Mouse (Mus musculus) forebrain, embryonic 15.5 days (tissue): ENCODE data around the gene Nox4. TPM values are rescaled to one million over a fixed set of nuclear protein-coding genes. Genes with fewer than 3 reads are reported as not detected.

ENCODE experiments used
- ATAC-seq: fragments of 200-750 bp; cut with Nextera tagmentation; replicated peaks from 2 replicates; pipeline ENCODE4 v1.8.0; 2017; ENCODE audit warnings: mild to moderate bottlenecking, moderate TSS enrichment, moderate library complexity
- H3K27ac ChIP-seq: fragments of 300-500 bp; sonication (generic); replicated peaks from 2 replicates; pipeline ENCODE4 v1.5.1; 2015; ENCODE audit warnings: mild to moderate bottlenecking, inconsistent platforms
- H3K27me3 ChIP-seq: fragments of 300-500 bp; sonication (generic); 2 replicates; pipeline ENCODE4 v1.6.1; 2015; ENCODE audit warnings: inconsistent platforms
- H3K36me3 ChIP-seq: fragments of 300-500 bp; sonication (generic); 2 replicates; pipeline ENCODE4 v1.6.1; 2015; ENCODE audit warnings: mild to moderate bottlenecking, inconsistent platforms
- H3K4me1 ChIP-seq: fragments of 300-500 bp; sonication (generic); 2 replicates; pipeline ENCODE4 v1.6.1; 2015; ENCODE audit warnings: inconsistent platforms
- H3K4me2 ChIP-seq: fragments of 300-500 bp; sonication (generic); replicated peaks from 2 replicates; pipeline ENCODE4 v1.6.1; 2015; ENCODE audit warnings: mild to moderate bottlenecking, inconsistent platforms
- H3K4me3 ChIP-seq: fragments of 300-500 bp; sonication (generic); 2 replicates; pipeline ENCODE4 v1.5.1; 2015; ENCODE audit warnings: mild to moderate bottlenecking, inconsistent platforms
- H3K9ac ChIP-seq: fragments of 300-500 bp; sonication (generic); replicated peaks from 2 replicates; pipeline ENCODE4 v1.6.1; 2015; ENCODE audit warnings: mild to moderate bottlenecking, inconsistent platforms
- H3K9me3 ChIP-seq: fragments of 300-500 bp; sonication (generic); 2 replicates; pipeline ENCODE4 v1.6.1; 2016; ENCODE audit warnings: inconsistent platforms
- WGBS: fragments of 180-500 bp; shearing (Covaris S2); methylation state at CpG from one replicate; pipeline ENCODE4 v1.1.7; 2015; ENCODE audit warnings: mixed read lengths; 5-methylcytosine and 5-hydroxymethylcytosine counted together
- polyA plus RNA-seq: library from polyadenylated mRNA; unstranded; fragments of >200 nt; fragmentation: Nextera tagmentation; extraction: Ambion mirVana; gene quantifications from 2 replicates; pipeline ENCODE4 v1.2.1, GENCODE M21; 2015

The Nox4 gene
- 1.3 and 1.8 TPM in 2 replicates for polyA plus RNA-seq

- Histone ChIP-seq H3K4me3 (peak within 1 kb of the TSS; percentile 77), H3K4me1 (peaks cover 7% of the 10 kb centered on the region; the same call in 1 of the 2 replicates), H3K36me3 (no peaks in the 10 kb centered on the region), H3K27ac (peak within 1 kb of the TSS; percentile 48), H3K4me2 (peak within 1 kb of the TSS; percentile 90), H3K9me3 (no peaks in the 10 kb centered on the region), H3K27me3 (no peaks in the 10 kb centered on the region), H3K9ac (peak within 1 kb of the TSS; percentile 76)
- ATAC-seq = peak; percentile 46
- WGBS = 8% methylated on average over 18 of the region's 18 CpGs
Measured at GRCm38 (mm10) chr7:87245856-87246579, at the start of gene Nox4. Gene Nox4 (plus strand): TSS chr7:87246096.

GRCm38 (mm10) chr7:87204751-87205150 is 41.1 kb upstream of the Nox4 start:
- no peak overlapping the region for H3K27ac ChIP-seq
- no peaks in the 10 kb centered on the region for H3K4me1 ChIP-seq
- H3K36me3 ChIP-seq = no peaks in the 10 kb centered on the region
- H3K4me2 ChIP-seq = no peak overlapping the region
- H3K4me3 ChIP-seq = no peak overlapping the region
- H3K9ac ChIP-seq = no peak overlapping the region
- ATAC-seq = no peak
- no peaks in the 10 kb centered on the region for H3K27me3 ChIP-seq
- H3K9me3 ChIP-seq = no peaks in the 10 kb centered on the region

DNA sequence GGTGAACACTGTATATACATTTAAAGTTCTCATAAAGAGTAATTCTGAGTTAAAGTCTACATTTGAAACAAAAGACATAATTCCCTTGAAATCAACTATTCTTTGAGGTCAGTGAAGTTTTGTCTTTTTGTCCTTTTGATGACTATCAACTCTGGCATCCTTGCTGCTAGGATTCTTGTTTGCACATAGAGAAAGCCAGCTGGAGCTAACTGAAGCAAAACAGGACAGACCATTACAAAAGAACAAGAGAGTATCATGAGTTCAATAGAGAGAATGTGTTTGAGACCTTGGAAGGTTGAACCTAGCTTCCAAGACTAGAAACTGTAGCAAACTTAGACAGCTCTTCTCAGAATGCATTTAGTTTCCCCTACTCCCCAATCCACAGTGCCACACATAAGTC is 24.2 kb upstream of the Nox4 start:
- no peak overlapping the region for H3K9ac ChIP-seq
- no peaks in the 10 kb centered on the region for H3K4me1 ChIP-seq
- H3K36me3 ChIP-seq = no peaks in the 10 kb centered on the region
- H3K4me3 ChIP-seq = no peak overlapping the region
- H3K4me2 ChIP-seq = no peak overlapping the region
- no peak for ATAC-seq
- no peaks in the 10 kb centered on the region for H3K27me3 ChIP-seq
- no peak overlapping the region for H3K27ac ChIP-seq
- no peaks in the 10 kb centered on the region for H3K9me3 ChIP-seq

GRCm38 (mm10) chr7:87222751-87223150 is 23.1 kb upstream of the Nox4 start:
- H3K27me3 ChIP-seq = no peaks in the 10 kb centered on the region
- no peak overlapping the region for H3K27ac ChIP-seq
- no peak overlapping the region for H3K4me2 ChIP-seq
- WGBS = 78% methylated on average over 2 of the region's 2 CpGs
- no peaks in the 10 kb centered on the region for H3K36me3 ChIP-seq
- no peak overlapping the region for H3K9ac ChIP-seq
- no peak overlapping the region for H3K4me3 ChIP-seq
- no peak for ATAC-seq
- H3K9me3 ChIP-seq = no peaks in the 10 kb centered on the region
- H3K4me1 ChIP-seq = no peaks in the 10 kb centered on the region

DNA sequence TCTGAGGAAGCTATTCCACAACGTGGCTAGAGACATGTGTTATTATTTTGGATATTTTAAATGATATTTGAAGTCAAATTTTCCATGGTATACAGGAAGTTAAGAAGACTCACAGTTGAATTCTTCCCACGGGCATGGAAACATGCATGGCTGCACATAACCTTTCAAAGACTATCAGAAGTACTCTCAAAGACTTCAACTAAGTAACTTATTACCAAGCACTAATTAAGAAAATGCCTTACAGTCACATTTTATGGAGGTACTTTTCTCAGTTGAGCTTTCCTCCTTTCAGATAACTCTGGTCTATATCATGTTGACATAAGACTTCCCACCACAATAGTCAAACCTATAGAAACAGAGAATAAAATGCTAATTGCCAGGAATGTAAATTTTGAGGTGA is 20.3 kb upstream of the Nox4 start:
- no peak overlapping the region for H3K9ac ChIP-seq
- H3K4me3 ChIP-seq = no peak overlapping the region
- no peaks in the 10 kb centered on the region for H3K4me1 ChIP-seq
- no peak overlapping the region for H3K27ac ChIP-seq
- H3K4me2 ChIP-seq = no peak overlapping the region
- 54% methylated on average over 2 of the region's 2 CpGs for WGBS
- ATAC-seq = no peak
- H3K9me3 ChIP-seq = no peaks in the 10 kb centered on the region
- H3K27me3 ChIP-seq = no peaks in the 10 kb centered on the region
- no peaks in the 10 kb centered on the region for H3K36me3 ChIP-seq

GRCm38 (mm10) chr7:87227051-87227948 is 18.6 kb upstream of the Nox4 start:
- no peak for ATAC-seq
- no peak overlapping the region for H3K27ac ChIP-seq
- H3K9me3 ChIP-seq = no peaks in the 10 kb centered on the region
- no peak overlapping the region for H3K4me3 ChIP-seq
- H3K36me3 ChIP-seq = no peaks in the 10 kb centered on the region
- H3K27me3 ChIP-seq = no peaks in the 10 kb centered on the region
- 86% methylated on average over 4 of the region's 4 CpGs for WGBS
- no peak overlapping the region for H3K4me2 ChIP-seq
- H3K9ac ChIP-seq = no peak overlapping the region
- H3K4me1 ChIP-seq = no peaks in the 10 kb centered on the region

- WGBS = 92% methylated on average over 1 of the region's 1 CpGs
- no peak for ATAC-seq
- H3K27ac ChIP-seq = no peak overlapping the region
- H3K9me3 ChIP-seq = no peaks in the 10 kb centered on the region
- no peaks in the 10 kb centered on the region for H3K27me3 ChIP-seq
- H3K4me2 ChIP-seq = no peak overlapping the region
- H3K4me1 ChIP-seq = no peaks in the 10 kb centered on the region
- no peak overlapping the region for H3K9ac ChIP-seq
- no peaks in the 10 kb centered on the region for H3K36me3 ChIP-seq
- H3K4me3 ChIP-seq = no peak overlapping the region
Measured at GRCm38 (mm10) chr7:87229502-87229901, 16.4 kb upstream of the Nox4 start.

DNA sequence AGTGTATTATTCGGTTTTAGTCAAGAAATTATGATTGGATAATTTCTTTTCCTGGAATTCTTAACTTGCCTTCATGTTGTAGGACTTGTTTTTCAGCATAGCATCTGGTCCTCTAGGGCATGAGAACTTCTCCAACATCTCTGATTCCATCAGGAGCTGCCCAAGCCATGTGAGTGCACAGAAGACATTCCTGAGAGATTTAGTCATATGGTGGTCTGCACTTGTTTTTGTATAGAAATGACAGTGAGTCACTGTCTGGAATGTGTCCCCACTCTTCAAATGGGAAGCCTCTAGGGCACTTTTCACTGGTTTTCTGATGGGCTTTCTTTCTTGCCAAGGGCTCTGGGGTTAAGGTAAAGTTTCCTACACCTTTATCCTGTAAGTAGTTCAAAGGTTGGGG is 4.8 kb upstream of the Nox4 start:
- H3K9me3 ChIP-seq = no peaks in the 10 kb centered on the region
- H3K9ac ChIP-seq = no peak overlapping the region
- H3K27ac ChIP-seq = no peak overlapping the region
- H3K4me1 ChIP-seq = no peaks in the 10 kb centered on the region
- no peaks in the 10 kb centered on the region for H3K36me3 ChIP-seq
- no peak for ATAC-seq
- no peaks in the 10 kb centered on the region for H3K27me3 ChIP-seq
- 70% methylated on average over 1 of the region's 1 CpGs for WGBS
- H3K4me2 ChIP-seq = no peak overlapping the region
- H3K4me3 ChIP-seq = no peak overlapping the region

DNA sequence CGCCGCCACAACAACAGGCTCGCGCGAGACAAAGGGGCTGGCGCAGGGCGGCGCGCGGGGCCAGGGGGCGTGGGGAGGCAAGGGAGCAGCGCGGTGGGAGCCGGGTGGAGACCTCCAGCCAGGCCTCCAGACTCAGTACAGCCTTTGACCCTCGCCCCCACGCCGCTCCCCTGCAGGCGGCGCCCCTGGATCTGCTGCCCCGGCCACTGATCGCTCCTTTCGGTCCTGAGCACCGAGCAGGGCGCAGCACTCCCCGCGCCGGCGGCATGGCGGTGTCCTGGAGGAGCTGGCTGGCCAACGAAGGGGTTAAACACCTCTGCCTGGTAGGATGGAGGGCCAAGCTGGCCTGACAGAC is 661 bp downstream of the Nox4 start:
- peak overlapping the region; percentile 48 for H3K27ac ChIP-seq
- no peaks in the 10 kb centered on the region for H3K36me3 ChIP-seq
- no peaks in the 10 kb centered on the region for H3K9me3 ChIP-seq
- peak overlapping the region; percentile 76 for H3K9ac ChIP-seq
- under 1% methylated on average over 30 of the region's 30 CpGs for WGBS
- ATAC-seq = peak; percentile 96
- peaks cover 7% of the 10 kb centered on the region; the same call in 1 of the 2 replicates for H3K4me1 ChIP-seq
- H3K4me3 ChIP-seq = peak overlapping the region; percentile 77
- H3K27me3 ChIP-seq = no peaks in the 10 kb centered on the region
- H3K4me2 ChIP-seq = peak overlapping the region; percentile 90

- peak overlapping the region; percentile 90 for H3K4me2 ChIP-seq
- no peak overlapping the region for H3K27ac ChIP-seq
Measured at GRCm38 (mm10) chr7:87246940-87247339, 1.0 kb downstream of the Nox4 start.

DNA sequence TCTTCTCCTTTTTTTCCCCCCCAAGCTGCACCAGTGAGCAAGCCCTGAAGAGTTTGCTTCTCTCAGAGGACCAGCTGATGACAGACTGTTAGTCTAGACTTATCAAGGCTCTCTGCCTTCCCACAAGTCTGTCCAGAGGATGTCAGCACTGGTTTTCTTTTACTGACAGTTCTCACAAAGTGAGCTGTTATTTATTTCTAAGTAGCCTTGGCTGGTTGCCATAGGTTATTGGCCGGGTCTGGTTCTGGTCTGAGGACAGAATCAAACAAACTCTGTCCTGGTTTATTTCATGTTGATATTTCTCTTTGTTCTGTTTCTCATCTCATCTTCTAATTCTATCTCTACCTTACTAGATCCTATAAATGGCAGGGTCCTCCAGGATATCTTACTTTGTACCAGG is 2.0 kb downstream of the Nox4 start:
- ATAC-seq = no peak
- Histone ChIP-seq H3K9me3 (no peaks in the 10 kb centered on the region), H3K4me3 (no peak overlapping the region), H3K4me1 (peaks cover 7% of the 10 kb centered on the region; the same call in 1 of the 2 replicates), H3K36me3 (no peaks in the 10 kb centered on the region), H3K27me3 (no peaks in the 10 kb centered on the region), H3K9ac (no peak overlapping the region), H3K4me2 (no peak overlapping the region), H3K27ac (no peak overlapping the region)
- 50% methylated on average over 1 of the region's 1 CpGs for WGBS

More at GRCm38 (mm10) chr7:87246940-87247339, 1.0 kb downstream of the Nox4 start:
- Histone ChIP-seq H3K36me3 (no peaks in the 10 kb centered on the region), H3K9me3 (no peaks in the 10 kb centered on the region), H3K4me1 (peaks cover 7% of the 10 kb centered on the region; the same call in 1 of the 2 replicates), H3K9ac (peak overlapping the region; percentile 76), H3K4me3 (peak overlapping the region; percentile 77), H3K27me3 (no peaks in the 10 kb centered on the region)
- WGBS = 72% methylated on average over 1 of the region's 1 CpGs
- ATAC-seq = peak; percentile 26; the same call in 1 of the 2 replicates

GRCm38 (mm10) chr7:87252071-87252470 is 6.2 kb downstream of the Nox4 start:
- no peak overlapping the region for H3K4me3 ChIP-seq
- H3K9ac ChIP-seq = no peak overlapping the region
- H3K27me3 ChIP-seq = no peaks in the 10 kb centered on the region
- no peak for ATAC-seq
- no peak overlapping the region for H3K27ac ChIP-seq
- 76% methylated on average over 4 of the region's 4 CpGs for WGBS
- H3K4me2 ChIP-seq = no peak overlapping the region
- H3K36me3 ChIP-seq = no peaks in the 10 kb centered on the region
- peaks cover 2% of the 10 kb centered on the region; the same call in 1 of the 2 replicates for H3K4me1 ChIP-seq
- H3K9me3 ChIP-seq = no peaks in the 10 kb centered on the region
